Comparison of ENCODE assay signal across 13 mouse cellular contexts in genomic region chr1:84318569-84318968, GRCm38 (mm10).
"Had no signal": no experiment of that assay in that cellular context is flagged by ENCODE, and none has a peak within 500 bp of the region (broad histone marks: within the 10 kb centered on the region; RNA-seq: fewer than 3 reads in every experiment).

No protein-coding gene starts in this region.

- H3K4me1 ChIP-seq: limb, embryonic 15.5 days; midbrain, embryonic 13.5 days; neural tube, embryonic 13.5 days had no signal

- ATAC-seq: midbrain, embryonic 13.5 days had no signal

- H3K27ac ChIP-seq: left cerebral cortex, adult 2 months; limb, embryonic 15.5 days; liver, embryonic 14.5 days; midbrain, embryonic 13.5 days; neural tube, embryonic 13.5 days had no signal

- H3K36me3 ChIP-seq: limb, embryonic 15.5 days; midbrain, embryonic 13.5 days; neural tube, embryonic 13.5 days had no signal

- H3K4me2 ChIP-seq: limb, embryonic 15.5 days; midbrain, embryonic 13.5 days; neural tube, embryonic 13.5 days had no signal

- H3K9me3 ChIP-seq: limb, embryonic 15.5 days; midbrain, embryonic 13.5 days; neural tube, embryonic 13.5 days had no signal

- H3K9ac ChIP-seq: limb, embryonic 15.5 days; liver, embryonic 14.5 days; midbrain, embryonic 13.5 days; neural tube, embryonic 13.5 days had no signal

- H3K4me3 ChIP-seq: left cerebral cortex, adult 2 months; limb, embryonic 15.5 days; midbrain, embryonic 13.5 days; myocyte; neural tube, embryonic 13.5 days had no signal

- H3K27me3 ChIP-seq: limb, embryonic 15.5 days; midbrain, embryonic 13.5 days; neural tube, embryonic 13.5 days had no signal

- DNase-seq: kidney, adult 18-20 months; kidney, postnatal 10 days; kidney, postnatal 4 days; lung, adult 18-20 months; lung, postnatal 4 days; right cerebral cortex, postnatal 14 days; thymus, postnatal 4 days had no signal
